Mouse (Mus musculus): ENCODE measurements around the gene Mta1. TPM values are rescaled to one million over a fixed set of nuclear protein-coding genes. Genes with fewer than 3 reads are reported as not detected.

Gene Mta1
- total RNA-seq, 2 experiments from 2014 or later: 21.6 to 27.2 TPM

DNA sequence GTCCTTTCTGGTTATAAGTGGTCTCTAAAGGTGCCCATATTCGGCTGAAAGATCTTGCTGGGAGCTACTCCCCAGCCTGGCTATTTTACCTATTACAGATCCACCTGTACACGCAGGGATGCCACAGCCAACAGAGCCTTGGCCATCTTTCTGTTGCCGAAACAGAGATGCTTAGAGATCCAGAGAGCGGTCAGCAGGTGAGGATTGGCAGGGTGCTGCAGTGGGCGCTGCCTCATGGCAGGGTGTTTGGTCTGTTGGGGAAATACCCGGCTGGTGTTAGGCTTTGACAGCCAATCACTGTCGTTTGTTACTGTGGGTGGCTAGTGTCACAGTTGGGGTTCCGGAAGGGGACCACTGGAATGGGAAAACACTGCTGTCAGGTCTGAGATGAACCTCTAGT lies 59.9 kb downstream of the Mta1 start:
- no peak for ATAC-seq (replicated peaks; ENCODE audit: low FRiP score, poor library complexity, severe bottlenecking)

DNA sequence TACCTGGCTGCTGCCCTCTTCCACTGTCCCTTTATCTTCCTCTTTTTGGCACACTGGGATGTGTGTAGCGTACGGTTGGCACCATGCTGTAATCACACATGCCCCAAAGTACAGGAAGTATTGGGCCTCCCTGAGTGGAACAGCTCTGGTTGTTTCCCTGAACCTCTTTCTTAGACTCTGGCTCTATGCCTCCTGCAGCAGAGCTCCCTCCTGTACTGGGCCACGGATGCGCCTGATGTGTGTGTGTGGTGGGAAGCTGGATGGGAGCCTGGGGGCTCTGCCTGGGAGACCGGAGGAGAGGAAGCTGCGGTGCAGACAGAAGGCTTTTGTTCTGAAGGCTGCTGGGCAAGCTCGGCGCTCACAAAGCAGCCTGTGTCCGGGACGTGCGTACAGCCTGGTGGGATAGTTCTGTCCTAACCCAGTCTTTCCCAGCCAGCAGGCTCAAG lies 65.5 kb downstream of the Mta1 start:
- no peak for ATAC-seq (replicated peaks; ENCODE audit: low FRiP score, poor library complexity, severe bottlenecking)

DNA sequence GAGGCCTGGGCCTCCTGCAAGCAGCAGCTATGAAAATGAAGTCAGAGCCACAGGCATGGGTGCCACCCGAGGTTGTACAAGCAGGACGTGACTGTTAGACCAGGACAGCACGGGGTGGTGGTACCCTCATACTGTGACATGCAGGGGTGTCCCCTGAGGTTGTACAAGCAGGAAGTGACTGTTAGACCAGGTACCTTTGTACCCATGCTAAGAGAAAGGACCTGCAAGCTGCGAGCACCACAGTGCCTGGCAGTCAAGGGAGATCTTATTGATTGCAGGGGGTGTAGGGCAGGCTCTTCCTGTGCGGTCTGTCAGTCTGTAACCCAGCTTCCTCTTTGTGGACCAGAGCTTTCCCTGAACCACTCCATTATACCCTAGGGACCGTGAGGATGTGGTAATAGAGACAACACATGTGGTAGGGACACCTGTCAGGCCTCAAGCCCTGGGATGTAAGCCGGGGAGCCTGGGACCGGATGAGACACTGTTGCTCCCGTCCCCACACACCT lies 70.0 kb downstream of the Mta1 start:
- no peak for ATAC-seq (replicated peaks; ENCODE audit: low FRiP score, poor library complexity, severe bottlenecking)

DNA sequence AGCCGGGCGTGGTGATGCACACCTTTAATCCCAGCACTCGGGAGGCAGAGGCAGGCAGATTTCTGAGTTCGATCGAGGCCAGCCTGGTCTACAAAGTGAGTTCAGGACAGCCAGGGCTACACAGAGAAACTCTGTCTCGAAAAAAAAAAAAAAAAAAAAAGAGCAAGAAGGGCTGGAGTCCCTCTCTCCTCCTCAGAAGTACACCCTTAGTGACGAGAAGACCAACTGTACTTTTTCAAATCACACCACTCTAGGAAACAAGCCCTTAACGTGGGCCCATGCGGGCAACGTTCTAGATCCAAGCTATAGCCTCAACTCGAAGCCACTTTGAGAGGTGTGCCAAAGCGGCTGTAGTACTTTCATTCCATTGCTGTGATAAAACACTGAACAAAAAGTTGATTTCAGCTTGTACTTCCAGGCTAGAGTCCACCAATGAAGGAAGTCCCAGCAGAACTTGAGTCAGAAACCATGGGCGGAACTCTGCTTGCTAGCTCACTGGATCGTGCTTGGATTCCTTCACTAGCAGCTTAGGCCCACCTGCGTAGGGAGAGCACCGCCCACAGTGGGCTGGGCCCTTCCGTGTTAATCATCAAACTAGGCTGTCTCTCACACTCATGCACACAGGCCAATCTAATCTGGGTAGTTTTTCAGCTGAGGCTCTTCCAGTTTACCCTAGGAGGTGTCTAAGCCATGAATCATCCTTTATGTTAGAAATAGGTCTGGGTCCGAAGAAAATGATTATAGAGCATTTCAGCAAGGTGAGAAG lies 79.1 kb downstream of the Mta1 start:
- ATAC-seq (replicated peaks; ENCODE audit: low FRiP score, poor library complexity, severe bottlenecking): no peak

DNA sequence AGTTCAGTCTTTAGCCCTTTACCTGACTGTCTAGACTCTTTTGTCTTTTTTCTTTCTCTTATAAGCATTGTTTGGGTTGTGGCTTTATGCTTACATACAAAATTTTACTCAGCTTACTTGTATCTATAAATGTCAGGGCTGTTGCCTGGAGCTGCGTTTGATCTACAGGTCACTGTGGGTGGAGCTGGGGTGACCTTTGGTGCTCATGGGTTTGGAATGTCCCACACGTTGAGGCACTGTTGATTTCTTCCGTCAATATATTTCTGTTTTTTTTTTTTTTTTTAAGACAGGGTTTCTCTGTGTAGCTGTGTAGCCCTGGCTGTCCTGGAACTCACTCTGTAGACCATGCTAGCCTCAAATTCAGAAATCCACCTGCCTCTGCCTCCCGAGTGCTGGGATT lies 82.9 kb downstream of the Mta1 start:
- ATAC-seq (replicated peaks; ENCODE audit: low FRiP score, poor library complexity, severe bottlenecking): no peak

DNA sequence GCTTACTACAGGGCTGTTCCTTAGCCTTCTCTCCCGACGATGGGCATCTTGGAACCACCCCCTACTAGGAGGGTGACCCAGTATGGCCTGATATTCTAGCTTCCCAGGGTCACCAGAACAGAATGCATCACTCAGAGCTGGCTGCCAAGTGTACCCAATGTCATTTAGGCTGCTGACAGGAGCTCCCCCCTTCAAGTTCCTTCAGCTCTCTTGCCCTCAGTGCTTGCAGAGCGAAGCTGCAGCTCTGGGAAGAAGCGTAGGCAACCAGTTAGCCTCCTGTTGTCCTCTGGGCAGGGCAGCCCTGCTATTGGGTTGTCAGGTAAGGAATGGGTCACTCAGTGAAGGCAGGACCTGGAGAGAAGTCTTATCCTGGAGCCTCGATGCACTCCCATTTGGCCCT lies 86.9 kb downstream of the Mta1 start:
- ATAC-seq (replicated peaks; ENCODE audit: low FRiP score, poor library complexity, severe bottlenecking): no peak

DNA sequence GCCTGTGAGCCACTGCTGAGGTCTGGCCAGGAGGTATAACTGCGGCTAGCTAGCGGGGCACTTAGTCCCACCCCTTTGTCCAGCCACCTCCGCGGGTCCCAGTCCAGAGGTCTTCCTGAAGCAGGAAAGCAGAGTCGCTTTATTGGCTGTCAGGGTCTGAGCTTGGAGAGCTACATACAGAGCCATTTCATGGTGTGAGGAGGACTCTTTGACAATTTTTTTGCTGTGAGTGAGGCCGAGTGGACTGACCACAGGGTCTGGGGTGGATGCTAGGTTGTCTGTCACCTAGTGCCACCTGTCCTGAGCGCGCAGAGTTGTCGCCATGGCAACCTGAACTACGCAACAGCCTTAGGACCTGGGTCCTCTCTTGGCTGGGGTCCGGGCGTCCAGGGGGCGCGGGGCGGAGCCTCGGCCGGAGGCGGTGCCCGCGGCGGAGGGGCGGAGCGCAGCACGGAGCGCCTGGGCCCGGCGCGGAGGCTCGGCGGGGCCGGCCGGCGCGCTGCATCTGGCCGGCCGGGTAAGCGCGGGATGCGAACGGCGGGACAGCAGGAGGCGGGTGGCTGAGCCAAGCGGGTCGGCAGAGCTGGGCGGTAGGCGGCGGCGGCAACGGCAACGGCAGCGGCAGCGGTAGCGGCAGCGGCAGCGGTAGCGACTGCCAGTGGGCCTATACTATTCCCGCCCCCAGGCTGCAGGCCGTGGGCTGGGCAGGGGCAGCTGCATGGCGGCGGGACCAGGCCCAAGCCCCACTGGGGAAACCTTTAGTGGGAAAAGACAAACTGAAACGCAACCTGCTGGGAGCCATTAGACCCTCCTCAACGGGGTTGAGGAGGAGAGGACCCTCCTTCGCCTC lies 87.6 kb downstream of the Mta1 start, which contains the start of gene Tmem121:
Gene Tmem121, plus strand, starts transcription at position 489 of the 850 bp plus-strand sequence.
- ATAC-seq (replicated peaks; ENCODE audit: low FRiP score, poor library complexity, severe bottlenecking): no peak

DNA sequence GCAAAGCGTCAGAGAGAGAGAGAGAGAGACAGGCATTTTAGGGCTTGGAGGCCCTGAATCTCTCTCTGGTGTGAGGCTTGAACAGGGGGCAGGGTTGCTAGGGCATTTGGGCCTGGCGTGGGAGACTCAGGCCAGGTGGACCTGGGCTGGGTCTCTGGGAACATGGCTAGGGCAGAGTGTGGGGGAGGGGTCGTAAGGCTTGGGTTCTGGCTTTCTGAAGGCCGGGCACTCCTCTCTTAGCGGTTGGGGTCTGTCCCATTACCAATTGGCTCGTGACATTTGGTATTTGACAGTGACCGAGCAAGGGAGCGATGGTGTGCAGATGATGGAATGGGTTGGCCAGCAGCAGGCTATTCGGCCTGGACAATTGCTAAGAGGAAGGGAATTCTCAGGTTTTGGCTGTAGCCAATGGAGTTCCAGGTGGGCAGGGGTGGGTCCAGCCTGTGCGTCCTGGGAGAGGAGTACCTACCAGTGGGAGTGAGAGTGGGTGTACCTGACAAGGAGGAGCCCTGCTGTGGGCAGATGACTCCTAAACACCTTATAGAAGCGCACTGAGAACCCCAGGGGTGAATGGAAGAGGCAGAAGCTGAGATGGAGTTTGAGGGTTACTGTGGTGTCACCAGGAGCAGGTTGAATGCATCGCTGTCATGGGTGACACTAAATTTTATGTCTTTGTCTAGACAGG lies 88.4 kb downstream of the Mta1 start:
- ATAC-seq (replicated peaks; ENCODE audit: low FRiP score, poor library complexity, severe bottlenecking): no peak

Other genes with a start within 250 kb of the Mta1 start
- gene Gpr132, start 230.1 kb upstream of the Mta1 start, total RNA-seq (2015; ENCODE audit: low replicate concordance): 1.3 and 5.0 TPM in 2 replicates
- gene Gpr132, start 230.1 kb upstream of the Mta1 start, total RNA-seq (2017; ENCODE audit: low replicate concordance): 0.90 and 2.7 TPM in 2 replicates
- not detected in 2 replicates for gene Jag2, start 168.5 kb upstream of the Mta1 start, total RNA-seq (2015; ENCODE audit: low replicate concordance)
- gene Jag2, start 168.5 kb upstream of the Mta1 start, total RNA-seq (2017; ENCODE audit: low replicate concordance): 0.26 TPM in 1 of 2 replicates, not detected in the other
- 12.3 TPM in 1 of 2 replicates, not detected in the other for gene Nudt14, start 156.2 kb upstream of the Mta1 start, total RNA-seq (2015; ENCODE audit: low replicate concordance)
- 2.5 and 3.3 TPM in 2 replicates for gene Nudt14, start 156.2 kb upstream of the Mta1 start, total RNA-seq (2017; ENCODE audit: low replicate concordance)
- gene Btbd6, start 121.8 kb upstream of the Mta1 start, total RNA-seq (2015; ENCODE audit: low replicate concordance): 0.84 and 3.2 TPM in 2 replicates
- 0.68 and 1.0 TPM in 2 replicates for gene Btbd6, start 121.8 kb upstream of the Mta1 start, total RNA-seq (2017; ENCODE audit: low replicate concordance)
- gene Brf1, start 97.6 kb upstream of the Mta1 start, total RNA-seq (2015; ENCODE audit: low replicate concordance): 55.1 and 57.4 TPM in 2 replicates
- 172 and 200 TPM in 2 replicates for gene Brf1, start 97.6 kb upstream of the Mta1 start, total RNA-seq (2017; ENCODE audit: low replicate concordance)
- 68.3 and 88.3 TPM in 2 replicates for gene Pacs2, start 83.8 kb upstream of the Mta1 start, total RNA-seq (2015; ENCODE audit: low replicate concordance)
- gene Pacs2, start 83.8 kb upstream of the Mta1 start, total RNA-seq (2017; ENCODE audit: low replicate concordance): 44.9 and 45.7 TPM in 2 replicates
- not detected in 2 replicates for gene Tex22, start 23.8 kb upstream of the Mta1 start, total RNA-seq (2015; ENCODE audit: low replicate concordance)
- not detected in 2 replicates for gene Tex22, start 23.8 kb upstream of the Mta1 start, total RNA-seq (2017; ENCODE audit: low replicate concordance)
- 22.7 and 54.1 TPM in 2 replicates for gene Crip2, start 42.0 kb downstream of the Mta1 start, total RNA-seq (2015; ENCODE audit: low replicate concordance)
- 16.0 and 29.5 TPM in 2 replicates for gene Crip2, start 42.0 kb downstream of the Mta1 start, total RNA-seq (2017; ENCODE audit: low replicate concordance)
- 106 and 143 TPM in 2 replicates for gene Crip1, start 48.0 kb downstream of the Mta1 start, total RNA-seq (2015; ENCODE audit: low replicate concordance)
- 93.8 and 176 TPM in 2 replicates for gene Crip1, start 48.0 kb downstream of the Mta1 start, total RNA-seq (2017; ENCODE audit: low replicate concordance)
- 11.3 and 18.7 TPM in 2 replicates for gene Tedc1, start 58.1 kb downstream of the Mta1 start, total RNA-seq (2015; ENCODE audit: low replicate concordance)
- 18.9 and 38.9 TPM in 2 replicates for gene Tedc1, start 58.1 kb downstream of the Mta1 start, total RNA-seq (2017; ENCODE audit: low replicate concordance)
- gene Tmem121, start 87.7 kb downstream of the Mta1 start, total RNA-seq (2015; ENCODE audit: low replicate concordance): not detected in 2 replicates
- gene Tmem121, start 87.7 kb downstream of the Mta1 start, total RNA-seq (2017; ENCODE audit: low replicate concordance): not detected in 2 replicates